Mouse (Mus musculus) ovary, adult 18-20 months (tissue): ENCODE data around the gene Ptges.

ENCODE experiments used
- DNase-seq: peaks from one replicate; pipeline ENCODE4 v3.0.0; 2022; ENCODE audit warnings: low spot score, mixed read lengths

Ptges gene

DNA sequence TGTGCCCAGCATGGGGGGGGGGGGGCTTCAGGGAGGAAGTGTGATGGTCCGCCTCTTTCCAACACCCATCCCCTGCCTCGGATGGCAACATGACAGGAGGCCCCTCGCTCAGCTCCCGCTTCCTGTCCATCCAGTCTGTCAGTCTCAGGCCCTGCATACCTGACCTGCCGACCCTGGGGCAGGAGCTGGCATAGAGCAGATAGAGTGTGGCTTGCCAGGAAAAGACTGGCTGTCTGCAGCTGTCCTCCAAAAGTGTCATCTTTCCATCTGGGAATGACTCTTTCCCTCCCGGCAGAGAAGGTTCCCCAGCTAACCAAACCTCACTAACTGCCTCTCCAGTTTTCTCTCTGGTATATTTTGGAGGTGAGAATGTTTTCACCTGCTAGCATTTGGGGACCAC is 79.1 kb downstream of the Ptges start:
- no peak for DNase-seq

DNA sequence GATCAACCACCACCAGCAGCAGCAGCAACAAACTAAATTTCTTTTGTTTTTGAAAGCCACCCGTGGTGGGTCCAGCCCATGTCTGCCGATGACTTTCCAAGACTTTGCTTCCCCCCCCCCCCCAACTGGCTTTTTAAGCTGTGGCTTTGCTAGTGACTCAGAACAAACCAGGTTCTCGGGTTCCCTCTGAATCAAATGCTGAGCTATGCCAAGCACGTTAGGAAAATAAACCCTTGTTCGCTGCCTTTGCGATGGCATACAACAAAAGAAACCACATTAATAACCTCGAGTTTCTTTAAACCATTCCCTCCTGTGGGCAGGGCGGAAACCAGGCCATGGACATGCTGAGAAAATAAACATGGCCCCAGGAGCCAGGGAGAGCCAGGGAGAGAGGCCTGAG is 81.5 kb downstream of the Ptges start:
- DNase-seq: no peak

DNA sequence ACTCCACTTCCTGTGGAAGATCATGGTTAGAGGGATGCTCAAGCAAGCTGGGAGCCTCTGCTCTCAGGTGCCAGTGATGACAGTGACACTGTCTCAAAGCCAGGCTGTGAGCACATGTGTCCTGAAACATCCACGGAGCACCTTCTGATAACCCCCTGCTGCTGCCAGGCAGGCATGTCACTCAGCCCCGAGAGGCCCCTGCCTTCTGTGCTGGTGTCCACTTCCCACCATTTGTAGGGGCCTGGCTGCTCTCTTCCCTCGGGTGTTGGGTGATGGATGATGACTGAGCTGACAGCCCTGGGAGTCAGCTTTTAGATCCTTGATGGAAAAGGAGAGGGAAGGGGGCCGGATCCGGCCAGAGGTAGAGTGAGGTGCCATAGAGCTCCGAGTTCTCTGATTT is 82.9 kb downstream of the Ptges start:
- DNase-seq: no peak

DNA sequence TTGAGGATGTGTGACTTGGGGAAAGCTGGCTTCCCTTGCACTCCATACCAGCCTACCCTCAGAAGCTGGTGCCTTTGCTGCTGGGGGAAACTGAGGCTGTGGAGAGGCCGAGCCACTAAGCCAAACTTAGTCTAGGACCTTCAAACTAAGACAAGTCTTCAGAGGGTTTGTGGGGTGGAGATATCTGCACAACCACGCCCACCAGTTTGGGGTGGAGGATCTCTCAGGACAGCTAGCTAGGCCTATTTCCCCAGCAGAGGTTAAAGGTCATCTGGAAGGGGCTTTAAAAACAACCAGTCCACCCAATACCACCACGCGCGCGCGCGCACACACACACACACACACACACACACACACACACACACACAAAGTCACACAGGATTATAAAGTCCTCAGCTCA is 83.4 kb downstream of the Ptges start:
- no peak for DNase-seq

DNA sequence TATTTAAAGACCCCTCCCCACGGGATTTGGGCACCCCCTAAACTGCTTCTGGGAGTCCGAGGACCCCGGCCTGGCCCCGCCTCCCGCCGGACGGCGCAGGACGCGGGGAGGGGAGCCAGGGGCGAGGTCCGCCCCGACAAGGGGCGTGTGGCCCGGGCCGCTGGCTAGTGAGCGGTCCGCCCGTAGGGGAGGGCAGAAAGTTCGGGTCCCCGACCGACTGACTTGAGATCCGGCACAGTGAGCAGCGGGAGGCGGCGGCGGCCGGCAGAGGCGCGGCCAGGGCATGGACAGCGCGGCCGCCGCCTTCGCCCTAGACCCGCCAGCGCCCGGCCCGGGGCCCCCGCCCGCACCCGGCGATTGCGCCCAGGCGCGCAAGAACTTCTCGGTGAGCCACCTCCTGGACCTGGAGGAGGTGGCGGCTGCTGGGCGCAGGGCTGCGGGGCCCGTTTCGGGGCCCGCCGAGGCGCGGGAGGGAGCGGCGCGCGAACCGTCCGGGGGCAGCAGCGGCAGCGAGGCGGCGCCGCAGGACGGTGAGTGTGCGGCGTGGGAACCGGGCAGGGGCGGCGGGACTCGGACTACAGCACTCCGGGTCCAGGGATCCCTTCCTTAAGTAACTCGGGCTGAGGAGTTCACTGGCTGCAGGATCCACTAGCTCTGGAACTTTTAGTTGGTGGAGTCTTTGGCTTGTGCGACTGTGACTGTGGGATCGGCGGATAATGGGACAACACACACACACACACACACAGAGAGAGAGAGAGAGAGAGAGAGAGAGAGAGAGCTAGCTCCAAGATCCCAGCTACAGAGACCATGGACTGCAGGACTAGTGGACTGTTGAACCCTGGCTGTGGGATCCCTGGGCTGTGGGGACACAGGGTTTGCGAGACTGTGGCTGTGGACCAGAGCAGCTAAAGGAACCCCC is 84.3 kb downstream of the Ptges start:
- DNase-seq: no peak

DNA sequence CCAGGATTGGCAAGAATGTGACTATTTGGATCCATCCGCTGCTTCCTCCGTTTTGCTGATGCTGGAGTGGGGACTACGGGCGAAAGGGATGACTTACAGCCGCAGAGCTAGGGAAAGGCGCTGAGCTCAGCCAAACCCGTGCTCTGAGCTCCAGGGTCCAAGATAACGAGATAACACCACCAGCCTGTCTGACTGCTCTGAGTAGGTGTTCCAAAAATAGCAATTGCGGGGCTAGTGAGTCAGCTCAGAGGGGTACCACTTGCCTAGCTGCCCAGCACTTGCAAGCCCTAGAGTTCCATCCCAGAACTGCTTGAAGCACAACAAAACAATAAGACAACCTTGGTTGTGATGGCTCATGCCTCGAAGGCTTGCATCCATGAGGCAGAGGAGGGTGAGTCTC is 87.0 kb downstream of the Ptges start:
- no peak for DNase-seq
